Mouse (Mus musculus) cerebellum, adult (tissue): ENCODE measurements around the gene Gm20388.
A peak's percentile ranks its signal among the peaks of the same experiment; 100 is the strongest.

Experiments used
- ATAC-seq: cut with Nextera tagmentation; 2 replicates; pipeline ENCODE4 v1.9.2; 2017; ENCODE audit warnings: mild to moderate bottlenecking, moderate library complexity, mixed read lengths; ENCODE audit not compliant: insufficient number of reproducible peaks, low FRiP score, low TSS enrichment

Gm20388 gene

GRCm38 (mm10) chr8:122180116-122180515 lies 2269.5 kb downstream of the Gm20388 start:
- no peak for ATAC-seq

DNA sequence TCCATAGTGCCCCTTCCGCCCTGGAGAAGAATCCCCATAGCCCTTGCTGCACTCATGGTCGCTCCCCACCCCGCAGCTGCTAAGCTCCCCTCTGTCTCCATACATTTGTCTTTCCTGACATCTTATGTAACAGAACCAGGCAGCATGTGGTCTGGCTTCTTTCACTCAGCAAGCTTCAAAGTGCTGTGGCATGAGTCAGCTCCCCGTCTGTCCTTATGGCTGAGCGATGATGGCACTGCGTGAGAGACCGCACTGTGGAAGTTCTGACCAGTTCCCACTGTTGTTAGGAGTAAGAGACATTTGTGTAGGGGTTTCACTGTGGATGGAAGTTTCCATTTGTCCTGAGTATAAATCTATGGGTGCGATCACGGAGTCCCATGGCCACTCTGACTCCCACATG lies 2270.8 kb downstream of the Gm20388 start:
- 0 out of 2 replicates have a peak, but pooled peaks have one; percentile 37 for ATAC-seq

- ATAC-seq: no peak
These were observed 2271.3 kb downstream of the Gm20388 start for GRCm38 (mm10) chr8:122181991-122182390.

DNA sequence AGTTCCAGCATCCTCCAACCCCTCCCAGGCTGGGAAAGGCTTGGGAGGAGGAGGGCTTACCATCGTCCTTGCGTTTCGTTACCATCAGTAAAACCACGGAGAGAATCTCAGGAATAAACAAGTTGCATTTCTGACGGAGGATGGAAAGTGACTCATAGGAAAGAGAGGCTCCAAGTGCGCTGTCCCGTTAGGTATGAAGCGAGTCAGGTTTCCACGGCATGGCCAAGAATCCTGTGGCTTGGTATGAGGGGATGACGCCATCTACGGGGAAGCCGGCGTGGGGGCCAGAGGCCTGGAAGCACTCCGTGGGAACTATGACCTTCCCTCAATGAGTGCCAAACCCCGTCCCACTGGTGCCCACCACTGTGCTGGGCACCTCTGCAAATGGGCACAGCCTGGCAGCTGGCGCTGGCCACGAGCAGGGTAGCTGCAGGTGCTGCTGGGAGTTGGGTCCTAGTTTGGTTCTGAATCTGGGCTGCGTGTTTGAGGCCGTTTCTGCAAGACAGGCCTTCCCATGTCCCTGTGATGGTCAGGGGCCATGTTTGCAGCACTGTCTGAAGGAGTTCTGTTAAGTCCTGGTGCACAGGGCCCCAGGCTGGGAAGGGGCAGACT lies 2275.8 kb downstream of the Gm20388 start:
- no peak for ATAC-seq

DNA sequence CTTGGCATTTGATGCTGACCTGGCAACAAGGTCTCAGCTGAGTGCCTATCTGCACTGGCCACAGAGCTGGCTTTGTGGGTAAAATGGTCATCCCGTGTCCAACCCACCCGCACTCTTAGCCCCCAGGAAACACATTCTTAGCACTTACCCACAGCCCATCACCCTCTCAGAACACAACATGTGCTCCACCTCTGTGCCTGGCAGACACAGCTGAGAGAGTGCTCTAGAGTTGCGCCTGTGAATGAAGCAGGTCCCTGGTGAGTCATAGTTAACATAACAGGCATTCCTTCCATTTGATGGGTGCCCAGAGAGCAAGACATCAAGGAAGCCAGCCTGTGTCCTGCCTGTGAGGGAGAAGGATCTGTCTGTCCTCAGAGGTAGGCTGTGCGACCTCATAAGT lies 2276.6 kb downstream of the Gm20388 start:
- no peak for ATAC-seq

- ATAC-seq: no peak
These were observed 2279.9 kb downstream of the Gm20388 start for GRCm38 (mm10) chr8:122190349-122191053.

DNA sequence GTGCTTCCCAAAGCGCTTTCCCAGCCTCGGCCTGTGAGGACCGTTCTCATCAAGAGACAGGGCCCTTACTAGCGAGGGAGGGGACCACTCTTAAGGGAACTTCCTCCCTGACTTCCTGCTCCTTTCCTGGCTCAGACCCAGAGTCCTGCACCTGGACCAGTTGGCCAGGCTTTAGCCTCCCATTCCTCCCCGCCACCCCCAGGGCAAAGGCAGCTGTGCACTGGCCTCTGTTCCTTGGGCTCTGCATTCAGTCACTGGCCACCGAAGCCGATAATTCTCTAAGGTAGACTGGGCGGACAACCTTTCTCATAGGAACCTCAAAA lies 2280.4 kb downstream of the Gm20388 start:
- no peak for ATAC-seq

DNA sequence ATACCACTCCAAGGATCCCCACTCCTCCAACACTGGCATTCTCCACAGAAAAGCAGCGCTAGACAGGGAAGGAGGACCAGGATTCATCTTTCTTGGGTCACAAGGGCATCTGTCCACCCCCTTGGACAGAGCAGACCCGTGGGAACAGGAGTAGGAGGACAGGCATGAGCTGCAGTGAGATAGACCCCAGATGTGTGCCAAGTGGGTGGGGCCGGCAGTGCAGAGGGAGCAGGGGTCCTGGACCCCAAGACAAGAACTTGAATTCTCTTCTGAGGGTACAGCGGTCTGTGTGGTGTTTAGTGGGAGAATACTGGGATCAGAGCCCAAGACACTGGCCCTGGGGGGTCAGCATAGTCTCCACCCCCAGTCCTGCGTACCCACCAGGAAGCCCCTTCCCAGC lies 2282.1 kb downstream of the Gm20388 start:
- no peak for ATAC-seq

DNA sequence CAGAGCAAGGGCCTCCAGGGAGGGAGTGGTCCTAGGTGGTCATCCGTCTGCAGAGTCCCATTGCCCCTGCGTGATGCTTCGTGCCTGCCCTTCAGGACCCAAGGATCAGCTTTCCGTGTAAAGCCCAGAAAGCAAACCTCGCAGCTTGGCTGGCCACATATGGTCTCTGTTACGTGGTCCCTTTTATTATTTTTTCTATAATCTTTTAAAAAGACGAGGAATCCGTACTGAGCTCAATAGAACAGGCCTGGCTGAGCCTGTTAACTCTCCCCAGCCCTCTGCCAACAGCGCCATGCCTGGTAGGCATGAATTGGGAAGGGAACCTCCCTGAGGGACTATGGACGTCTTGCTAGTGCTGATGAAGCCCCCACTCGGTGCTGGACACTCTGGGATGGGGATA lies 2282.9 kb downstream of the Gm20388 start:
- no peak for ATAC-seq

DNA sequence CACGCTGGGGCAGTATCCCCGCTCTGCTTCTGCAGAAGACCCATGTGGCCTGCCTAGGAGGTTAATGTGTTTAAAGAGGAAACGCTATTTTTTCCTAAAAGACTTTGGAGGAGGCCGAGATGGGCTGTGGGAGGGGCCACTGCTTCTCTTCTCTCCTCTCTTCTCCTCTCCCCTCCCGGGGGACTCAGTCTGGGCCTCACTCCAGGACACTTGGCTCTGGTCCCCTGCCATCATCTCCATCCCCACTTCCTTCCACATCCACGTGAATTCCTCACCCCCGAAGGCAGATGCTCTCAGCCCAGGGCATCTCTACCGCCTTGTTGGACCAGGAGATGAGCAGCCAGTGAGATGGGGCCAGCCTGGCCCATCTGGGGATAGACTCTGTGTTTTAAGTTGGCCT lies 2283.8 kb downstream of the Gm20388 start:
- ATAC-seq: no peak

- no peak for ATAC-seq
These were observed 2286.7 kb downstream of the Gm20388 start for GRCm38 (mm10) chr8:122197342-122197741.

GRCm38 (mm10) chr8:122198378-122199025 lies 2287.9 kb downstream of the Gm20388 start:
- ATAC-seq: no peak

- ATAC-seq: no peak
These were observed 2288.6 kb downstream of the Gm20388 start for GRCm38 (mm10) chr8:122199191-122199590.

GRCm38 (mm10) chr8:122199841-122200240 lies 2289.2 kb downstream of the Gm20388 start:
- peak; percentile 65 for ATAC-seq

DNA sequence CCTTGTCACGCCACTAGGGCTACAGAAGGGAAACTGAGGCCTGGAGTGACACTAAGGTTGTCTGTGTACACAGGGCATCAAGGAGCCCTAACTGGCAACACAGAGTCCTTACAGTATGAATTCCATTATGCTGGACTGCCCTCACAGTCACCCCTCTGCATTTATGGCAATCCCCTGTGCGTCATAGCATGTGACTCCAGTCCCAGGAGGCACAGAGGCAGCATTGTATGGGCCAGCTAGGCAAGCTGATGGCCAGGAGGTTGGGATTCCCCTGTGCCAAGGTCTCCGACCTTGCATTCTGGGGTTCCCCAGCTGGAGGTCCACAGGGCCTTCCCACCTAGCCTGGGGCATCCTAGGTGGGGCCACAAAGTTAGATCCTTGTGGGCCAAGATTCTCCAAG lies 2300.9 kb downstream of the Gm20388 start:
- no peak for ATAC-seq

DNA sequence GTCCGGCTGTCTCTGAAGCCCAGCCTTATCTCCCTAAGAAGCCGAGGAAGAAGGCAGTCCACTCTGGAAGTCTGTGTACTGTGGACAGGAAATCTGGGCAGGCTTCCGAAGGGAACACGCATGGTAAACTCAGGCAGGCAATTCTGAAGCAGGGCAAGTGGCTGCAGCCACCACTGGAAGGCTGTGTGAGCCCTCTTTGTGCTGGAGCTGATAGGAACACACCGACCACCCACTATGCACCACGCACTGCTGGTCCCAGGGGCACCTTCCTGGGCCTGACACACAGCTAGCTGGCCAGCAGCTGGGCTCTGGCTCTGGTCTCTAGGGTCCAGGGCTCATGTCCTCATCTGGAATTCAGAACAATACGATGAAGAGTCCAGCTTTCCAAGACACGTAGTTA lies 2305.0 kb downstream of the Gm20388 start:
- ATAC-seq: no peak

DNA sequence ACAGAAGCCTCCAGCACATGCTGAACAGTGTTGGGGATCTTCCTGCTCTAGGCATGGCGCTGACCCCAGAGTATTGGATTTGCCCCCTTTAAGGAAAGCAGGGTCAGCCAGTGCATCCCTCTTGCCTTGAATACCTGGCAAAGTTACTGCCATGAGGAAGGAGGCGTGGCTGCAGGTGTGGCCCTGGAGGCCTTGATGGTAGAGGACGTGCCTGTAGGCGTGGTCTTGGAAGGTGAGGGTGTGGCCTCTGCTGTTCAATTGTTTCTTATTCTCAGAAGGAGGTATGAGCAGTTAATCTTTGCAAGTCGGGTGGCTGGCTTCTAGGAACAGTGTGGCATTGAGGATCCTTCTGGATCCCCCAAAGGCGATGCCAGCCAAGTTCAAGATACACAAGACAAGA lies 2305.8 kb downstream of the Gm20388 start:
- no peak for ATAC-seq

DNA sequence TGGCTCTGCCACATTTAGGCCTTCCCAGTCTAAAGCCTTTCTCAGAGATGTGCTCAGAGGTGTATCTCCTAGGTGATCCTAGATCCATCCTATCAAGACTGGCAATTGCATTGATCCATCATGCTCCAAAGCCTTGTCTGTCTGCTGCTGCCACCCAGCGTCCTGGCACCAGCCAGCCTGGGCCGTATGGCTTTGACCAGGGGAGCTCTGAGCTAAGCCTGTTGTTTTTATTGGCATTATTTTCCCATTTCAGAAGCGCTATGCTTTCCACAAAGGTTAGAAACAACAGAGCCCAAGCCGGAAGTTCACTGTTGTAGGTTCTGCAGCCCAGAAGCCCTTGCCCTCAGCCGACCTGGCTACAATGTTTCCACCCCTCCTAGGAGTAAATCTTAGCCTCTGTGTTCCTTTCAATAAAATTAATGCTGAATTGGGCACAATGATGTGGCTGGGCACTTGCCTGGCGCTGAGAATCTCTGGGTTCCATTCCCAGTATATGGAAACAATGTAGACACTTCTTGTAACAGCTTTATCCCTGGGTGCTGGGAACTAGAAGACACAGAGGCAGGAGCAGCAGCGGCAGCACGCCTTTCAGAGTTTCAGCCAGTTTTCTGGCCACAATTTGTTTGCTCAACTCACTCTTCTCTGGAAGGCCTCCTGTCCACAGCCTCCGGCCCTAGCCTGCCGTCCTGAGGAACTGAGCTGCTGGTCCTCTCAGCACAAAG lies 2307.0 kb downstream of the Gm20388 start:
- ATAC-seq: no peak

DNA sequence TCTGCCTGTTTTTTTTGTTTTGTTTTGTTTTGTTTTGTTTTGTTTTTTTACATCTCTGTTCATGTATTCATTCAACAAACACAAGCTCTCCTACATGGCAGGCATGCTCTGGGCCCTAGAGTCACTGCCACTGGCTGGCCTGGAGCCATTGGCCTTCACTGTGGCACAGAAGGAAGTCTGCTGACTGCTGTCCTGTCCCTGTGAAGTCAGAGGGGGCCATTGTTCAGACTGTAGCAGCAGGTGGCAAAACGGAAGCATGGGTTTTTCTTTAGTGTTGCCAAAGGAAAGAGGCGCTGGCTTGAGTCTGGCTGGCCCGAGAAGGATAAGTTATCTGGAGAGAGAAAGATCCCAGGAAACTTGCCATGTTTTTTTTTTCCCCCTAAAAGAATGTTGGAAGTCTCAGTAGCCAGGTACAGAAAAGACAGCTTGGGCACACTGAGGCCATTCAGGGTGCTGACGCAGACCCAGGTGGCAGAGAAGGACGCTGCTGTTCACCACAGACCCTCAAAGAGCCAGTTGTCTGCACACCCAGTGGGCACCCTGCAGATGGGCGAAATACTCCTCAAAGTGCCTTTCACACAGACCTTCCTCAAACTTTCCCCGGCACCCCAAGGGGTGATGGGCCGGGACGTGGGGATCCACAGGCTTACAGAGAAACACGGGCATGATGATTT lies 2313.5 kb downstream of the Gm20388 start:
- ATAC-seq: no peak

GRCm38 (mm10) chr8:122224650-122225022 lies 2314.0 kb downstream of the Gm20388 start:
- no peak for ATAC-seq

GRCm38 (mm10) chr8:122225446-122225845 lies 2314.8 kb downstream of the Gm20388 start:
- ATAC-seq: no peak
